ENCODE assay signal across 20 mouse cellular contexts in the genomic region with DNA sequence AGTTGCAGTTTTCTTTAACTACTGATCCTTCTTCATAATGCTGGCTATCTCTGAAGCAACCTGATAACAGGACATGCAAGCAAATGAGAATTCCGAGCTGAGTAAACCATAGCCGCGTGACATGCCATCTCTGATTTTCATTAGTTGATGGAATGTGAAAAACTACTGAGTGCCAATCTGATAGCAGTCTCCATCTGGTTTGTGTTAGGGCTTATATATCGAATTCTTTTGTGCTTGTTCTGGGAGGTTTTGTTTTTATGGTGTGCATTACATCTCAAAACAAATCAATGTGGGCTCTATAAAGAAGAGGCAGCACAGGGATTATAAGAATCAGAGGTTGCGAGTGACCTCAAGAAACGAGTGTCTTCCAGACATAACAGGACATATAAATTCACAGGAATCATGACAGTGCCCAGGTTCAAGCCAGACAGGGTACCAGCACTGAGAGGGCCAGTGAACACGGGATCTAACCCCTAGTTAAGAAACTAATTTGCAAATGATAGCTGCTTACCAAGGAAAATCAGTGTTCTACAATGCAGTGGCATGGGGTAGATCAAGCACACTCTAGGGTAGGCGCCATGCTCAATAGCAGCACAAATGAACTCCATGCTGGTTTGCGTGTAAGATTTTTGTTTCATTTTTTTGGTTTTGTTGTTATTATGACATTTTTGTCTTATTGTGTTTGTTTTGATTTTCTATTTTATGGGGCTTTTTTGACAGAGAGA. TPM values are rescaled to one million over a fixed set of nuclear protein-coding genes. Genes with fewer than 3 reads are reported as not detected.
DNase-seq lines count a peak whose midpoint lies in the region; ATAC-seq lines count a peak whose summit lies in the region.
"Had no signal": no experiment of that assay in that cellular context is flagged by ENCODE, and none has a peak within 500 bp of the region (broad histone marks: within the 10 kb centered on the region; RNA-seq: fewer than 3 reads in every experiment).

No protein-coding gene starts in this region.

- H3K27ac ChIP-seq in embryonic facial prominence, embryonic 11.5 days (replicated peaks; ENCODE audit: low read depth, low read length), result no peak overlapping the region
- no peak overlapping the region for H3K27ac ChIP-seq in limb, embryonic 11.5 days (replicated peaks; ENCODE audit: low read depth, low read length)
- H3K27ac ChIP-seq in forebrain, embryonic 16.5 days (ENCODE audit: low read length), result no peak overlapping the region
- H3K27ac ChIP-seq: forebrain, embryonic 12.5 days; heart, embryonic 13.5 days; left cerebral cortex, adult 2 months had no signal

- intact Hi-C loops in heart, postnatal 10 days (cut with DNase I), result no loop called here

- peak; percentile 74; the same call in 1 of the 2 replicates for ATAC-seq in embryonic facial prominence, embryonic 11.5 days (replicated peaks; ENCODE audit: insufficient number of reproducible peaks, low FRiP score, low TSS enrichment, low read depth)
- 0 out of 2 replicates have a peak, but pooled peaks have one; percentile 31 for ATAC-seq in limb, embryonic 11.5 days (ENCODE audit: insufficient number of reproducible peaks, low FRiP score, low TSS enrichment, low read depth)
- ATAC-seq in forebrain, embryonic 16.5 days, result no peak
- ATAC-seq: intestine, embryonic 16.5 days; Patski had no signal

- DNase-seq in heart, adult 11 months, result peak; percentile 62
- DNase-seq in heart, postnatal 10 days, result no peak
- peak; percentile 19 for DNase-seq in Muller cell, postnatal 12 days (ENCODE audit: inconsistent ontology term)
- DNase-seq in embryonic facial prominence, embryonic 11.5 days (ENCODE audit: low spot score), result peak; percentile 85
- no peak for DNase-seq in limb, embryonic 11.5 days (ENCODE audit: low spot score)
- DNase-seq in spleen, adult 12 weeks (ENCODE audit: low spot score), result no peak
- no peak for DNase-seq in layer of hippocampus, postnatal 10 days (ENCODE audit: low spot score in 2 of 2)
- DNase-seq: lung, adult 2 months; lung, postnatal 4 days; midbrain, embryonic 14.5 days; right cerebral cortex, postnatal 25 days had no signal

- no peak overlapping the region for H3K4me3 ChIP-seq in embryonic facial prominence, embryonic 11.5 days (ENCODE audit: low read depth, low read length)
- no peak overlapping the region for H3K4me3 ChIP-seq in limb, embryonic 11.5 days (ENCODE audit: low read depth, low read length)
- no peak overlapping the region for H3K4me3 ChIP-seq in forebrain, embryonic 16.5 days (replicated peaks; ENCODE audit: low read length)
- H3K4me3 ChIP-seq: forebrain, embryonic 12.5 days; heart, embryonic 13.5 days; left cerebral cortex, adult 2 months had no signal

- H3K36me3 ChIP-seq in embryonic facial prominence, embryonic 11.5 days (replicated peaks; ENCODE audit: control insufficient read depth, insufficient read depth, low read depth, low read length), result no peaks in the 10 kb centered on the region
- no peaks in the 10 kb centered on the region for H3K36me3 ChIP-seq in limb, embryonic 11.5 days (ENCODE audit: control insufficient read depth, insufficient read depth, low read length)
- H3K36me3 ChIP-seq in forebrain, embryonic 16.5 days (ENCODE audit: control insufficient read depth, insufficient read depth), result no peaks in the 10 kb centered on the region
- H3K36me3 ChIP-seq: forebrain, embryonic 12.5 days; heart, embryonic 13.5 days had no signal

- H3K4me1 ChIP-seq in embryonic facial prominence, embryonic 11.5 days (ENCODE audit: control insufficient read depth, insufficient read depth, low read length), result no peaks in the 10 kb centered on the region
- H3K4me1 ChIP-seq in limb, embryonic 11.5 days (ENCODE audit: control insufficient read depth, insufficient read depth, low read length), result peaks cover 3% of the 10 kb centered on the region; the same call in 1 of the 2 replicates
- H3K4me1 ChIP-seq in forebrain, embryonic 16.5 days (replicated peaks; ENCODE audit: control insufficient read depth, insufficient read depth, low read length), result no peaks in the 10 kb centered on the region
- H3K4me1 ChIP-seq: forebrain, embryonic 12.5 days had no signal

- H3K9me3 ChIP-seq in embryonic facial prominence, embryonic 11.5 days (replicated peaks; ENCODE audit: control insufficient read depth, low read length), result no peaks in the 10 kb centered on the region
- H3K9me3 ChIP-seq in limb, embryonic 11.5 days (ENCODE audit: control insufficient read depth, low read length), result no peaks in the 10 kb centered on the region
- H3K9me3 ChIP-seq in forebrain, embryonic 16.5 days (ENCODE audit: control insufficient read depth, low read length), result no peaks in the 10 kb centered on the region
- H3K9me3 ChIP-seq: forebrain, embryonic 12.5 days; heart, embryonic 13.5 days had no signal

- 35% methylated on average over 9 of the region's 9 CpGs for WGBS in embryonic facial prominence, embryonic 11.5 days
- WGBS in limb, embryonic 11.5 days, result 40% methylated on average over 9 of the region's 9 CpGs
- 82% methylated on average over 9 of the region's 9 CpGs for WGBS in forebrain, embryonic 16.5 days

- H3K9ac ChIP-seq in embryonic facial prominence, embryonic 11.5 days (replicated peaks; ENCODE audit: low read length), result no peak overlapping the region
- no peak overlapping the region for H3K9ac ChIP-seq in limb, embryonic 11.5 days (ENCODE audit: low read length)
- no peak overlapping the region for H3K9ac ChIP-seq in forebrain, embryonic 16.5 days (replicated peaks; ENCODE audit: low read depth, low read length)
- H3K9ac ChIP-seq: forebrain, embryonic 12.5 days; heart, embryonic 13.5 days had no signal

- no peak overlapping the region for H3K4me2 ChIP-seq in embryonic facial prominence, embryonic 11.5 days (ENCODE audit: low read depth, low read length)
- no peak overlapping the region for H3K4me2 ChIP-seq in limb, embryonic 11.5 days (ENCODE audit: low read depth, severe bottlenecking)
- H3K4me2 ChIP-seq in forebrain, embryonic 16.5 days (ENCODE audit: low read length), result no peak overlapping the region
- H3K4me2 ChIP-seq: forebrain, embryonic 12.5 days; heart, embryonic 13.5 days had no signal

- no peaks in the 10 kb centered on the region for H3K27me3 ChIP-seq in embryonic facial prominence, embryonic 11.5 days (ENCODE audit: control insufficient read depth, insufficient read depth, low read length)
- no peaks in the 10 kb centered on the region for H3K27me3 ChIP-seq in limb, embryonic 11.5 days (ENCODE audit: control insufficient read depth, insufficient read depth, low read length)
- H3K27me3 ChIP-seq in forebrain, embryonic 16.5 days (replicated peaks; ENCODE audit: control insufficient read depth, insufficient read depth, low read length), result no peaks in the 10 kb centered on the region
- H3K27me3 ChIP-seq: forebrain, embryonic 12.5 days; heart, embryonic 13.5 days; Patski had no signal

RNA-seq across cellular contexts. Expression of a gene that starts 13.0 kb away (rescaled TPM):
- not detected for total RNA-seq in heart, postnatal 10 days (2021)
- 0.36 and 0.79 TPM in 2 replicates for polyA plus RNA-seq in embryonic facial prominence, embryonic 11.5 days (2014; fragmentation: Nextera tagmentation; extraction: Ambion mirVana)
- 0.13 TPM in 1 of 2 replicates, not detected in the other for polyA plus RNA-seq in limb, embryonic 11.5 days (2014; fragmentation: Nextera tagmentation; extraction: Ambion mirVana)
- total RNA-seq in layer of hippocampus, postnatal 10 days (2021), result not detected
- 0.11 TPM in 1 of 2 replicates, not detected in the other for polyA plus RNA-seq in forebrain, embryonic 16.5 days (2015; fragmentation: Nextera tagmentation; extraction: Ambion mirVana)
- total RNA-seq: common myeloid progenitor, adult 5-6 weeks; hematopoietic stem cell, adult 5-6 weeks; liver, adult 2 months had no signal
- polyA plus RNA-seq: liver, adult 2 months; midbrain, embryonic 14.5 days had no signal

Comparison
In these comparisons a context has a peak if more than half of its experiments do, and no peak if none do; other contexts are left out.
1. DNase-seq: peak in heart, adult 11 months (single experiment), Muller cell, postnatal 12 days (single experiment) and embryonic facial prominence, embryonic 11.5 days (single experiment); none in heart, postnatal 10 days (0 of 2), limb, embryonic 11.5 days (single experiment), spleen, adult 12 weeks (single experiment) and layer of hippocampus, postnatal 10 days (0 of 2).